Mouse (Mus musculus) bone marrow, adult 2 months (tissue): ENCODE results near the gene Ttc16.

Source experiments
- CTCF ChIP-seq: fragments of 200-500 bp; IDR thresholded peaks from 2 replicates; pipeline ENCODE4 v1.5.1; 2011; ENCODE audit warnings: low read length, control low read depth; ENCODE audit not compliant: control insufficient read depth, insufficient read depth
- POLR2A ChIP-seq: fragments of 200-500 bp; IDR thresholded peaks from 2 replicates; pipeline ENCODE4 v1.6.1; 2011; ENCODE audit warnings: low read depth, mild to moderate bottlenecking, control low read depth, low read length, borderline replicate concordance; ENCODE audit not compliant: control insufficient read depth

DNA sequence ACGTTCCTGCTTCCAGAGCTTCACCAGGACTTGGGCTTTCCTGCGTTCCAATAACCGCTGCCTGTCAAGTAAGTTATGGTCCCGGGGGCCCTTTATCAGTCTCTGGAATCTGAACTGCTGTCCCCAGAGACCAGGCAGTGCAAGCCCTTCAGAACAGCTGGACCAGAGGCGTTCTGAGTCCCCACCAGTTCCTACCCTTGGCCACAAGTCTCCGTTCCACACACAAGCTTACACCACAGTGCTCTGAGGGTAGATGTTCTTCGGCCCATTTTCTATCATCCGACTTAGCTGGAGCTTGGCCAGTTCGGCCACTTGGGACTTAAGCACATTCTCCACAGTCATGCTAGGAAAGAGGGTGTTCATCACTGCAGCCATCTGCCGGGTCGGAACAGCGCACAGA lies 8.2 kb downstream of the Ttc16 start:
- no peak for TF ChIP-seq CTCF
- no peak for TF ChIP-seq POLR2A
